Mouse (Mus musculus) cortical plate, adult 2 months (tissue): ENCODE results near the gene Nfic.

ENCODE experiments used
- CTCF ChIP-seq: fragments of 200-500 bp; IDR thresholded peaks from 2 replicates; pipeline ENCODE4 v1.5.1; 2011; ENCODE audit warnings: mild to moderate bottlenecking, control low read depth, low read length; ENCODE audit not compliant: insufficient read depth; ENCODE audit errors: extremely low read depth
- POLR2A ChIP-seq: fragments of 200-500 bp; IDR thresholded peaks from 2 replicates; pipeline ENCODE4 v1.6.1; 2011; ENCODE audit warnings: mild to moderate bottlenecking, low read length, control low read depth; ENCODE audit not compliant: insufficient read depth; ENCODE audit errors: extremely low read depth

DNA sequence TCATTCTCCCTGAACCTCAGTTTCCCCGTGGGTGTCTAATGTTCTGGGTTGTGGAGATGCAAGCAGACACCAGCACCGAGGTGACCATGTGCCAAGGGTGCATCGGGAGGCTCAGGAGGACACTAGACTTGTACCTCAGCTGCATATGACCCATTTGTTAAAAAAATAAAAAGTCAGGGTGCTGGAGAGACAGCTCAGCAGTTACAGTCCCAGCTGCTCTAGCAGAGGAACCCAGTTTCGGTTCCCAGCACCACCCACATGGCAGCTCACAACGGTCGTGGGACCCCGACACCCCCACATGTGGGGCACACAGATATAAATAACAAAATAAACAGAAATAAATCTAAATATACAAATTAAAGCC is 26.9 kb downstream of the Nfic start:
- TF ChIP-seq CTCF (no peak), POLR2A (no peak)
